Mouse (Mus musculus): Measurements from ENCODE around the gene Lars2.

Gene Lars2

GRCm38 (mm10) chr9:123507380-123507779 lies 140.7 kb downstream of the Lars2 start:
- no peak for DNase-seq (ENCODE audit: low spot score)

- DNase-seq (ENCODE audit: low spot score) = no peak
Measured at GRCm38 (mm10) chr9:123508986-123509385, 142.3 kb downstream of the Lars2 start.

DNA sequence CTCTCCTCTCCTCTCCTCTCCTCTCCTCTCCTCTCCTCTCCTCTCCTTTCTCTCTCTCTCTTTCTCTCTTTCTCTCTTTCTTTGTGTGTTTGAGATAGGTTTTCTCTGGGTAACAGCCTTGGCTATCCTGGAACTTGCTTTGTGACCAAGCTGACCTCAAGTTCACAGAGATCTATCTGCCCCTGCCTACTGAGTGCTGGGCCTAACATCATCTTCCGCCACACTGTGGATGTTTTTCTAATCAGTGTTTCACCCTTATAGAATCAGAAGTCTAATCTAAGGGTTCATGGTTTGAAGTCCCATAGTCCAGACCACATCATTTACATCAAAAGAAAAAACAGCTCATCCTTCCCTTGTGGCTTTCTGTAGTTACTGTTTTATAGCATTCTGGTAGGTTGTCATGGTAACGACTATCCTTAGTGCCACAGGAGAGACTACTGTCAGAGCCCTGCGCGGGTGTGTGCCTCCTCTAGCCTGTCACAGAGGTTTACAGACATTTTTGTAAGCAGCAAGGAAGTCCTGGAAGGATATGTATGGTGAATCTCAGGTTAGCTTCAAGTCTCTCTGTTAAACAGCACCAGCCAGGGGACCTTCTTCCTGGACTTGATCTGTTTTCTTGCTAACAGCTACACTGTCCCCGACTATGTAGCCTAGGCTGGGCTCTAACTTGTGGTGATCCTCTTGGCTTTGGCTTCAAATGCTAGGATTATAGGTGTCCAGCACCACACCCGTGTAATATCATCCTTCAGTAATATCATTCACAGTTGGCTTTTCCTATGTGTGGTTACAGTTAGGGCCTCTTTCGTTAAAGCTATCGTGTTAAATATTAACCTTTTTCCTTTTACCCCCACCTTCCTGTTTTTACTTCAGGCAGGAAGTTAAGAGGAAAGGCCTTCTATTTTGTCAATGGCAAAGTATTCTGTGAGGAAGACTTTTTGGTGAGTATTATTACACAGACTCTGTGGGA lies 143.2 kb downstream of the Lars2 start:
- DNase-seq (ENCODE audit: low spot score) = no peak

DNA sequence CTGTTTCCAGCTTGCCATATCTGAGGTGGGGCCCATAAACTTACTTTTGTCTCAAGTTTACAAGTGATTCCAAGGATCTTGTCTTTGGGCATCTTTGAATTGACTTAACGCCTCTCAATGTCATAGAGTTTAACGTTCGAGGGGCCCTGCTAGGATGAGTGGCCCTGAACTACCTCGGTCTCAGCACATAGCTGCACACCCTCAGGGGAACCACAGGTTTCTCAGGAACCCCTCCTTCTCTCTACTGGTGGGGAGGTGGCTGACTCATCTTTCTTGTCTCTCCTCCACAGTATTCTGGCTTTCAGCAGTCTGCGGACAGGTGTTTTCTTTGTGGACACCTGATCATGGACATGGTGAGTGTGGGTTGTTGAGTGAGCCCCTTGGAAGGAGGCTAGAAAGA lies 144.2 kb downstream of the Lars2 start:
- no peak for DNase-seq (ENCODE audit: low spot score)

Data from layer of hippocampus, adult 11-12 months (tissue).